Mouse (Mus musculus) liver, adult 2 months (tissue): ENCODE data around the gene Chuk.

Experiments used
- CTCF ChIP-seq: fragments of 200-500 bp; IDR thresholded peaks from 2 replicates; pipeline ENCODE4 v1.5.1; 2011; ENCODE audit warnings: low read depth, low read length, control low read depth
- POLR2A ChIP-seq: fragments of 200-500 bp; IDR thresholded peaks from 2 replicates; pipeline ENCODE4 v1.6.1; 2011; ENCODE audit warnings: low read length, control low read depth; ENCODE audit not compliant: insufficient read depth; ENCODE audit errors: extremely low read depth

GRCm38 (mm10) chr19:44144366-44144765 lies 37.1 kb upstream of the Chuk start:
- TF ChIP-seq CTCF = no peak
- no peak for TF ChIP-seq POLR2A
